Mouse (Mus musculus): ENCODE measurements around the gene Pcx.

DNA sequence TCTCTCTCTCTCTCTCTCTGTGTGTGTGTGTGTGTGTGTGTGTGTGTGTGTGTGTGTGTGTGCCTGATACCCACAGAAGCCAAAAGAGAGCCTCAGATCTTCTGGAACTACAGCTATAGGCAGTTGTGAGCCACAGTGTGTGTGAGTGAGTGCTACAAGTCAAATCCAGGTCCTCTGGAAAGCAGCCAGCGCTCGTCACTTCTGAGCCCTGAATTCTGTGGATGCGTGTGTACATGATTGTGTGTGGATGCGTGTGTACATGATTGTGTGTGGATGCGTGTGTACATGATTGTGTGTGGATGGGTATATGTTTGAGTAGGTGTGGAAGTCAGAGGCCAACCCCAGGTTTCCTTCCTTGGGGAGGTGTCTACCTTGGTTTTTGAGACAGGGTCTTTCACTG lies 36.7 kb upstream of the Pcx start:
- TF ChIP-seq GATA1 (IDR thresholded peaks at IDR 0.05; ENCODE audit: borderline replicate concordance, low read length) = no peak
- no peak for TF ChIP-seq FLI1 (IDR thresholded peaks at IDR 0.05; ENCODE audit: low read length)

Data from megakaryocyte, embryonic 14.5 days (primary cell).